Mouse (Mus musculus): ENCODE measurements around the gene Nabp2.
A peak's percentile ranks its signal among the peaks of the same experiment; 100 is the strongest.

Nabp2 gene

DNA sequence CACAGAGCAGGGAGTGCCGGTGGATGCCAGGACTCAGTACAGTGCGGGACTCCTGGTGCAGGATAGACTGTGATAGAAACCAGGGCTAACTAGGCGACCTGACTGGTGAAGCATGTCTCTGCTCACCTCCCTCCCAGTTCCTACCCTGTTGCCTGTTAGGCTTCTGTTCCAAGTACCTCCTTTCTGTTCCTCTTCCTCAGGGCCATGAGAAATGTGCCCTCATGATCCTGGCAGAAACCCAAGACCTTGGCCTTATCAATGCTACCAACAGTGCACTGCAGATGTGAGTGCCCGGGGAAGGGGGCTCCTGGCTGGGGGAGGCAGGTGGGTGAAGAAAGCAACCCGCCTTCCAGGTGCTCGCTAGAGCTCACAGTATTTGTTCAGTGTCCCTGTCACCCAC lies 21.7 kb downstream of the Nabp2 start:
- Histone ChIP-seq H3K36me3 (ENCODE audit: insufficient read depth, low read length) (peaks cover 98% of the 10 kb centered on the region), H3K4me3 (replicated peaks; ENCODE audit: low read length) (peak overlapping the region; percentile 41), H3K27me3 (ENCODE audit: insufficient read depth, low read length) (no peaks in the 10 kb centered on the region), H3K4me1 (replicated peaks; ENCODE audit: low read depth, low read length) (peaks cover 59% of the 10 kb centered on the region), H3K9me3 (ENCODE audit: low read length) (no peaks in the 10 kb centered on the region)
- TF ChIP-seq POU5F1 (IDR thresholded peaks at IDR 0.05; ENCODE audit: borderline replicate concordance, low read length) = no peak
- TF ChIP-seq NANOG (IDR thresholded peaks at IDR 0.05; ENCODE audit: borderline replicate concordance, low read length) = no peak
- TF ChIP-seq CTCF (conservative IDR thresholded peaks at IDR 0.05; ENCODE audit: low read length) = no peak

DNA sequence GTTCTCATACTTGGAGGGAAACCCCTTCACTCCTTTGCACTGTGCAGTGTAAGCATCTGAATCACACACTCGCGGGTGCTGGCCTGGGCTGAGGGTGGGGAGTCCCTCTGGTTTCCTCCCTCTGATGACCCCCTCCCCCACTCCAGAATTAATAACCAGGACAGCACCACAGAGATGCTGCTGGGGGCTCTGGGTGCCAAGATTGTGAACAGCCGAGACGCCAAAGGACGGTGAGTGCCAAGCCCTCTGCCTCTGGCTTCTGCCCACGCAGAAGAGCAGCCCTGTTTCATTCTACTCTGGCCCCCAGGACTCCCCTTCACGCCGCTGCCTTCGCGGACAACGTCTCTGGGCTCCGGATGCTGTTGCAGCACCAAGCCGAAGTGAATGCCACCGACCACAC lies 22.4 kb downstream of the Nabp2 start:
- TF ChIP-seq CTCF (conservative IDR thresholded peaks at IDR 0.05; ENCODE audit: low read length) = no peak
- Histone ChIP-seq H3K27me3 (ENCODE audit: insufficient read depth, low read length) (no peaks in the 10 kb centered on the region), H3K4me3 (replicated peaks; ENCODE audit: low read length) (peak overlapping the region; percentile 41), H3K36me3 (ENCODE audit: insufficient read depth, low read length) (peaks cover 98% of the 10 kb centered on the region), H3K9me3 (ENCODE audit: low read length) (no peaks in the 10 kb centered on the region), H3K4me1 (replicated peaks; ENCODE audit: low read depth, low read length) (peaks cover 53% of the 10 kb centered on the region)

DNA sequence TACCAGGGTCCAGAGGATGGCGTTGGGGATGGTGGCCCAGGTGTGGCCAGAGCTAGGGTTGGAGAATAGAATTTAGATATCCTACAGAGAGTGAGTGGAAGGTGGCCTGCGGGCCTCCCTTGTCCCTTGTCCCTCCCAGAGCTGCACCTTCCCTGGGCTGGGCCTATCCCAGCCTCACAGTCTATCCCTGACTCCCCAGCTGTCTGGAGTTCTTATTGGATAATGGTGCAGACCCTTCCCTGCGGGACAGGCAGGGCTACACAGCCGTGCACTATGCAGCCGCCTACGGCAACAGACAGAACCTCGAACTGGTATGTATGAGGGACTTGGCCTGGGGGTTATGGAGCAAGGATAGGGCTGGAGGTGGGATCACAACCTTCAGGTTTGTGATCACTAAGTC lies 25.4 kb downstream of the Nabp2 start:
- no peaks in the 10 kb centered on the region for H3K27me3 ChIP-seq (ENCODE audit: insufficient read depth, low read length)
- H3K9me3 ChIP-seq (ENCODE audit: low read length) = no peaks in the 10 kb centered on the region
- peaks cover 99% of the 10 kb centered on the region for H3K36me3 ChIP-seq (ENCODE audit: insufficient read depth, low read length)
- TF ChIP-seq POU5F1 (IDR thresholded peaks at IDR 0.05; ENCODE audit: borderline replicate concordance, low read length) (no peak), NANOG (IDR thresholded peaks at IDR 0.05; ENCODE audit: borderline replicate concordance, low read length) (no peak), CTCF (conservative IDR thresholded peaks at IDR 0.05; ENCODE audit: low read length) (no peak)
- no peak overlapping the region for H3K4me3 ChIP-seq (replicated peaks; ENCODE audit: low read length)
- peaks cover 41% of the 10 kb centered on the region for H3K4me1 ChIP-seq (replicated peaks; ENCODE audit: low read depth, low read length)

DNA sequence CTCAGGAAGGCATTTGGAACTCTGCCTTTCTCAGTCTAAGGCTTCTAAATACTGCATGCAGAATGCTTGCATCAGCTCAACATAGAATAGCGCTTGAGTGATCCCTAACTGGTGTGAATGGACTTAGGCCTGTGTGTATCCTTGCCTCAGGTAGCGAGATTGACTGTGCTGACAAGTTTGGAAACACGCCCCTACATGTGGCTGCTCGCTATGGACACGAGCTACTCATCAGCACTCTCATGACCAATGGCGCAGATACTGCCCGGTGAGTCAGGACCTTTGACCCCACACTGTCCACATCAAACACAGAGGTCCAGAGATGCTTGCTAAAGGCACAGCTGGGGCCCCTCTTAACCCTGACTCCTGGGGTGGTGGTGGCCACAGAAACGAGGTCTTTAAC lies 28.8 kb downstream of the Nabp2 start:
- Histone ChIP-seq H3K36me3 (ENCODE audit: insufficient read depth, low read length) (peaks cover 94% of the 10 kb centered on the region), H3K27me3 (ENCODE audit: insufficient read depth, low read length) (no peaks in the 10 kb centered on the region), H3K4me1 (replicated peaks; ENCODE audit: low read depth, low read length) (peaks cover 36% of the 10 kb centered on the region), H3K9me3 (ENCODE audit: low read length) (no peaks in the 10 kb centered on the region), H3K4me3 (replicated peaks; ENCODE audit: low read length) (no peak overlapping the region)
- TF ChIP-seq CTCF (conservative IDR thresholded peaks at IDR 0.05; ENCODE audit: low read length) (no peak), POU5F1 (IDR thresholded peaks at IDR 0.05; ENCODE audit: borderline replicate concordance, low read length) (no peak), NANOG (IDR thresholded peaks at IDR 0.05; ENCODE audit: borderline replicate concordance, low read length) (no peak)

DNA sequence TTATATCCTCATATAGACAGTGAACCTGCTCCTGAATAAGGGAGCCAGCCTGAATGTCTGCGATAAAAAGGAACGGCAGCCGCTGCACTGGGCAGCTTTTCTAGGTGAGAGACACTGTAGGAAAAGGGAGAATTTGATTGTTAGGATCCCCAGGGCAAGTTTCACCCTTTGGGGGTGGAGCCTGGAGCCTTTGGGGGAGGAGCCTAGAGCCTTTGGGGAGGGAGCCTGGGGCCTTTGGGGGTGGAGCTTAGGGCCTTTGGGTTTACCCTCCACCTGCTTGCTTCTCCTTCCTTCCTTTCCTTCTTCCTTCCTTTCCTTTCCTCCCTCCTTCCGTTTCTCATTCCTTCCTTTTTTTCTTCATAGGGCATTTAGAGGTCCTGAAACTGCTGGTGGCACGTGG lies 30.7 kb downstream of the Nabp2 start:
- H3K4me1 ChIP-seq (replicated peaks; ENCODE audit: low read depth, low read length) = peaks cover 41% of the 10 kb centered on the region
- TF ChIP-seq NANOG (IDR thresholded peaks at IDR 0.05; ENCODE audit: borderline replicate concordance, low read length) (no peak), POU5F1 (IDR thresholded peaks at IDR 0.05; ENCODE audit: borderline replicate concordance, low read length) (no peak), CTCF (conservative IDR thresholded peaks at IDR 0.05; ENCODE audit: low read length) (no peak)
- no peaks in the 10 kb centered on the region for H3K9me3 ChIP-seq (ENCODE audit: low read length)
- no peak overlapping the region for H3K4me3 ChIP-seq (replicated peaks; ENCODE audit: low read length)
- no peaks in the 10 kb centered on the region for H3K27me3 ChIP-seq (ENCODE audit: insufficient read depth, low read length)
- peaks cover 75% of the 10 kb centered on the region for H3K36me3 ChIP-seq (ENCODE audit: insufficient read depth, low read length)

DNA sequence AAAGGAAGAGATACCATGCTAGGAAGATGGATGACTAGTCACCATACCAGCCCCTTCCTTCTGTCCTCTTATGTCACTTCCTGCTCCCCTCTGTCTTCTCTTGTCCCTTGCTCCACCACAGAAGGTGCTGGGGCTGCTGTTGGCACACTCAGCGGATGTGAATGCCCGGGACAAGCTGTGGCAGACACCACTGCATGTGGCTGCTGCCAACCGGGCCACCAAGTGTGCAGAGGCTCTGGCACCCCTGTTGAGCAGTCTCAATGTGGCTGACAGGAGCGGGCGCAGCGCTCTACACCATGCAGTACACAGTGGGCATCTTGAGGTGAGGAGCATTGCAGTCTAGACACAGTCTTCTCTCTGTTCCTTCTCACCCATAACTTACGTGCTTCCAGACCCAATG lies 32.0 kb downstream of the Nabp2 start:
- peaks cover 62% of the 10 kb centered on the region for H3K36me3 ChIP-seq (ENCODE audit: insufficient read depth, low read length)
- TF ChIP-seq POU5F1 (IDR thresholded peaks at IDR 0.05; ENCODE audit: borderline replicate concordance, low read length) (no peak), CTCF (conservative IDR thresholded peaks at IDR 0.05; ENCODE audit: low read length) (no peak), NANOG (IDR thresholded peaks at IDR 0.05; ENCODE audit: borderline replicate concordance, low read length) (no peak)
- H3K27me3 ChIP-seq (ENCODE audit: insufficient read depth, low read length) = no peaks in the 10 kb centered on the region
- H3K4me1 ChIP-seq (replicated peaks; ENCODE audit: low read depth, low read length) = peaks cover 41% of the 10 kb centered on the region
- H3K9me3 ChIP-seq (ENCODE audit: low read length) = no peaks in the 10 kb centered on the region
- no peak overlapping the region for H3K4me3 ChIP-seq (replicated peaks; ENCODE audit: low read length)

DNA sequence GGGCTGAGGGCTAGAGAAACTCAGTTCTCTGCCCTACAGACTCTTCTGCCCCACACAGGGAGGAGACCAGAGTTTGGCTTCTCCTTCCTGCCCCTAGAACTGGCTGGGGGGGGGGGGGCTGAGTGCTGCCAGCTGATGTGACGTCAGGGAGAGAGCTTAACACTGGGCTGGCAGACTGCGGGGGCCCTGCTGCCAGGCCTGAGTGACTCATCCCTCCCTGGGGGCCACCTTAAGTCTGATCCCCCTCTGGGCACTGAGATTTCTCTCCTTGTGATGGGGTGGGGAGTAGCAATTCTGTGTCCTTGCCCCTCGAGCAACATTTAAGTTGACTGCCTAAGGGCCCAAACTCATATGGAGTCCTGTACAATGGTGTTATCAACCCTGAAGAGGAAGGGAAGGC lies 32.8 kb downstream of the Nabp2 start:
- Histone ChIP-seq H3K36me3 (ENCODE audit: insufficient read depth, low read length) (peaks cover 54% of the 10 kb centered on the region), H3K9me3 (ENCODE audit: low read length) (no peaks in the 10 kb centered on the region), H3K4me3 (replicated peaks; ENCODE audit: low read length) (peak overlapping the region; percentile 92; the same call in 1 of the 2 replicates), H3K4me1 (replicated peaks; ENCODE audit: low read depth, low read length) (peaks cover 45% of the 10 kb centered on the region), H3K27me3 (ENCODE audit: insufficient read depth, low read length) (no peaks in the 10 kb centered on the region)
- TF ChIP-seq NANOG (IDR thresholded peaks at IDR 0.05; ENCODE audit: borderline replicate concordance, low read length) (no peak), CTCF (conservative IDR thresholded peaks at IDR 0.05; ENCODE audit: low read length) (no peak), POU5F1 (IDR thresholded peaks at IDR 0.05; ENCODE audit: borderline replicate concordance, low read length) (no peak)

DNA sequence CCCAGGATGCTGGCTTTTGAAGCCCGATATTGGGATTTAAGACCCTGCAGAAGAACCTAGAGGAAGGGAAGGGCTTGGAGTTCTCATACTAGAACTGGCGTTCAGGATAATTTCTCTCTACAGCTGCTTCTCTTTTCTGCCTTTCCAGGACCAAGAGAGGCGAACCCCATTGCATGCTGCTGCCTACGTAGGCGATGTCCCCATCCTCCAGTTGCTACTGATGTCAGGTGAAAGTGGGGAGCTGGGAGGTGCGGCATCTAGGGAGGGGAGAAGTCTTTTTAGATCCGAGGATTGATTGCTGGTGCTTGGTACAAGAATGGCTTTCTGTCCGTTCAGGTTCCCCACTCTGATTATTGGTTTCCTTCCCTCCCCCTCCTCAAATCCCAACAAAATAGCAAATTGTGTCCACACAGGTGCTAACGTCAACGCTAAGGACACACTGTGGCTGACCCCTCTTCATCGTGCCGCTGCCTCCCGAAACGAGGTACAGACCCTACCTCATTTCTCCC lies 33.3 kb downstream of the Nabp2 start:
- Histone ChIP-seq H3K27me3 (ENCODE audit: insufficient read depth, low read length) (no peaks in the 10 kb centered on the region), H3K36me3 (ENCODE audit: insufficient read depth, low read length) (peaks cover 49% of the 10 kb centered on the region), H3K4me3 (replicated peaks; ENCODE audit: low read length) (peak overlapping the region; percentile 92), H3K9me3 (ENCODE audit: low read length) (no peaks in the 10 kb centered on the region), H3K4me1 (replicated peaks; ENCODE audit: low read depth, low read length) (peaks cover 50% of the 10 kb centered on the region)
- no peak for TF ChIP-seq CTCF (conservative IDR thresholded peaks at IDR 0.05; ENCODE audit: low read length)
- no peak for TF ChIP-seq POU5F1 (IDR thresholded peaks at IDR 0.05; ENCODE audit: borderline replicate concordance, low read length)
- TF ChIP-seq NANOG (IDR thresholded peaks at IDR 0.05; ENCODE audit: borderline replicate concordance, low read length) = no peak

DNA sequence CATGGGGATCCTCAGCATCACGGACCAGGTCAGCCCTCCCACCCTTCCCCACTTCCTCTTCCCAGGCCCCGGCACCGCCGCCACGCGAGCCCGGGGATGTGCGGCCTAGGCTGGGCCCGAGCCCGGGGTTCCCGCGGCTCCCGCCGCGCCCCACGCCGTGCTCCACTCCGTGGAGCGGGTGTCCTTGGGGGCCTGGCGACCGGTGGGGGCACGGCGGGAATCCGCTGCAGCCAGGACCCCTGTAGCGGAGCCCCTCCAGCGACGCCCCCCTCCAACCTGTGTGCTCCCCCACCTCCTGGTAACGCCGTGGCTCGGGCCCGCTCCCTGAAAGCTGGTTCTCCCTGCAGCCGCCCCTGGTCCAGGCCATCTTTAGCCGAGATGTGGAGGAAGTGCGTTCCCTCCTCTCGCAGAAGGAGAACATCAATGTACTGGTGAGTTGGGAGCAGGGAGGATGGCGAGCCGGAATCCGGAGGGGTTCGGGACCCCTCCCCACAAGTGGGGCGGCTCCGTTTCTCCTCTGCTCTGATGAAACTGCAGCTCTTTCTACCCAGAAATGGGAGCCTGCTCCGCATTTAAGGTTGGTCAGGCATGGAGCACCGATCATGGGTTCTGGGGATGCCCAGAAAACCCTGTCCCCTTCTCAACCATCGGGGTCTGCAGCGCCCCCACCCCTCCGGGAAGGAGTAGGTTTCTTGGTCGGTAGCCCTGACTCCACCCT lies 33.9 kb downstream of the Nabp2 start:
- peaks cover 50% of the 10 kb centered on the region for H3K4me1 ChIP-seq (replicated peaks; ENCODE audit: low read depth, low read length)
- peaks cover 43% of the 10 kb centered on the region for H3K36me3 ChIP-seq (ENCODE audit: insufficient read depth, low read length)
- no peaks in the 10 kb centered on the region for H3K9me3 ChIP-seq (ENCODE audit: low read length)
- TF ChIP-seq POU5F1 (IDR thresholded peaks at IDR 0.05; ENCODE audit: borderline replicate concordance, low read length) = no peak
- TF ChIP-seq NANOG (IDR thresholded peaks at IDR 0.05; ENCODE audit: borderline replicate concordance, low read length) = no peak
- no peak for TF ChIP-seq CTCF (conservative IDR thresholded peaks at IDR 0.05; ENCODE audit: low read length)
- H3K27me3 ChIP-seq (ENCODE audit: insufficient read depth, low read length) = no peaks in the 10 kb centered on the region
- peak overlapping the region; percentile 92 for H3K4me3 ChIP-seq (replicated peaks; ENCODE audit: low read length)

Measured in E14TG2a.4 (cell line).